Mouse (Mus musculus): ENCODE data around the gene Ggt1.

DNA sequence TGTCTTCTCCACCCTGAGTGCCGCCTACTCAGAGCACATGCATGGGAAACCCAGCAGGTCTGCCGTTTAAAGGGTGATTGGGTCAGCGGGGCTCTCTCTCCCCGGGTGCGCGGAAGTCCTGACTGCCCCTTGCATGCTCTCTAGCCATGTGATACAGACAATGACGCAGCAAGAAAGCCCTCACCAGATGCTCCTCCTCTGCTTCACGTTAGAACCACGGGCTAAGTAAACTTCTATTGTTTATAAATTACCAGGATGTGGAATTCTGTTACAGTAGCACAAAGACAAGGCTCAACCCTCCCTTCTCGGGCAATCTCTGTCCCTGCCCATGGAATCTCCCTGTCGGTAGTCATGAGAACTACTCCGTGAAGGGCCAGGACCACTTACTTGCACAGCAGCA, 10.2 kb upstream of the Ggt1 start:
- TF ChIP-seq CTCF (conservative IDR thresholded peaks at IDR 0.05; ENCODE audit: low read length) (no peak), NANOG (IDR thresholded peaks at IDR 0.05; ENCODE audit: borderline replicate concordance, low read length) (no peak)
